ENCODE assay signal across 13 mouse cellular contexts in genomic region chr4:118270706-118271105, GRCm38 (mm10). TPM values are rescaled to one million over a fixed set of nuclear protein-coding genes. Genes with fewer than 3 reads are reported as not detected.
DNase-seq lines count a peak whose midpoint lies in the region; ATAC-seq and TF ChIP-seq lines count a peak whose summit lies in the region.
"Had no signal": no experiment of that assay in that cellular context is flagged by ENCODE, and none has a peak within 500 bp of the region (broad histone marks: within the 10 kb centered on the region; RNA-seq: fewer than 3 reads in every experiment).

No protein-coding gene starts in this region.

- peak overlapping the region; percentile 81 for H3K27ac ChIP-seq in heart, embryonic 15.5 days
- H3K27ac ChIP-seq in heart, embryonic 12.5 days (ENCODE audit: poor library complexity, severe bottlenecking): no peak overlapping the region
- peak overlapping the region; percentile 70; the same call in 1 of the 2 replicates for H3K27ac ChIP-seq in lung, embryonic 14.5 days (ENCODE audit: low read depth)
- H3K27ac ChIP-seq in liver, postnatal 0 days (ENCODE audit: low read depth): no peak overlapping the region
- H3K27ac ChIP-seq: hindbrain, embryonic 15.5 days; macrophage had no signal

- H3K27me3 ChIP-seq in heart, embryonic 15.5 days: no peaks in the 10 kb centered on the region
- no peaks in the 10 kb centered on the region for H3K27me3 ChIP-seq in heart, embryonic 12.5 days (replicated peaks)
- no peaks in the 10 kb centered on the region for H3K27me3 ChIP-seq in lung, embryonic 14.5 days (ENCODE audit: insufficient read depth, low read length)
- peaks cover 2% of the 10 kb centered on the region; the same call in 1 of the 2 replicates for H3K27me3 ChIP-seq in G1E (ENCODE audit: insufficient read depth, low read length)
- no peaks in the 10 kb centered on the region for H3K27me3 ChIP-seq in liver, postnatal 0 days (ENCODE audit: insufficient read depth, low read length)
- H3K27me3 ChIP-seq: hindbrain, embryonic 15.5 days had no signal

- peaks cover 10% of the 10 kb centered on the region; the same call in 1 of the 2 replicates for H3K36me3 ChIP-seq in heart, embryonic 15.5 days
- peaks cover 63% of the 10 kb centered on the region for H3K36me3 ChIP-seq in heart, embryonic 12.5 days
- peaks cover 65% of the 10 kb centered on the region for H3K36me3 ChIP-seq in lung, embryonic 14.5 days (ENCODE audit: insufficient read depth)
- H3K36me3 ChIP-seq in G1E (replicated peaks): no peaks in the 10 kb centered on the region
- H3K36me3 ChIP-seq in liver, postnatal 0 days (replicated peaks; ENCODE audit: insufficient read depth, low read length): peaks cover 7% of the 10 kb centered on the region; the same call in 1 of the 2 replicates

- TF ChIP-seq EP300 in liver, postnatal 0 days (IDR thresholded peaks at IDR 0.05; ENCODE audit: low read depth): no peak

- peak; percentile 45 for TF ChIP-seq CTCF in lung, embryonic 14.5 days (IDR thresholded peaks at IDR 0.05; ENCODE audit: low read depth)
- TF ChIP-seq CTCF in G1E (IDR thresholded peaks at IDR 0.05; ENCODE audit: low read depth, low read length): peak; percentile 26; the same call in 1 of the 2 replicates
- TF ChIP-seq CTCF in liver, postnatal 0 days (IDR thresholded peaks at IDR 0.05; ENCODE audit: low read depth): peak; percentile 43

- no peak for ATAC-seq in heart, embryonic 15.5 days (replicated peaks; ENCODE audit: insufficient number of reproducible peaks, insufficient read depth, low FRiP score, low read depth)
- ATAC-seq in heart, embryonic 12.5 days (ENCODE audit: insufficient number of reproducible peaks, low FRiP score): no peak
- no peak for ATAC-seq in lung, embryonic 14.5 days (ENCODE audit: insufficient read depth)
- ATAC-seq in G1E (ENCODE audit: extremely low read depth, insufficient number of reproducible peaks, low FRiP score, poor library complexity, severe bottlenecking): no peak
- ATAC-seq in liver, postnatal 0 days: no peak

- no peak overlapping the region; the same call in 1 of the 2 replicates for H3K9ac ChIP-seq in heart, embryonic 15.5 days
- no peak overlapping the region for H3K9ac ChIP-seq in heart, embryonic 12.5 days
- no peak overlapping the region for H3K9ac ChIP-seq in lung, embryonic 14.5 days
- H3K9ac ChIP-seq in liver, postnatal 0 days (replicated peaks): no peak overlapping the region
- H3K9ac ChIP-seq: hindbrain, embryonic 15.5 days had no signal

- DNase-seq in lung, embryonic 14.5 days: no peak
- DNase-seq in lung, postnatal 10 days: no peak
- DNase-seq in G1E (ENCODE audit: low spot score): no peak
- no peak for DNase-seq in liver, postnatal 0 days
- no peak for DNase-seq in thymus, postnatal 14 days
- DNase-seq in embryo, embryonic 10 days (ENCODE audit: low spot score): no peak
- DNase-seq: cerebellum, adult 9-10 months; right cerebral cortex, adult 18-20 months; thymus, postnatal 36 days had no signal

- no peaks in the 10 kb centered on the region for H3K9me3 ChIP-seq in heart, embryonic 15.5 days (replicated peaks)
- H3K9me3 ChIP-seq in heart, embryonic 12.5 days (replicated peaks): no peaks in the 10 kb centered on the region
- H3K9me3 ChIP-seq in lung, embryonic 14.5 days (ENCODE audit: low read depth, low read length): no peaks in the 10 kb centered on the region
- H3K9me3 ChIP-seq in G1E (replicated peaks): peaks cover 7% of the 10 kb centered on the region
- no peaks in the 10 kb centered on the region for H3K9me3 ChIP-seq in liver, postnatal 0 days (ENCODE audit: low read length)
- H3K9me3 ChIP-seq: hindbrain, embryonic 15.5 days had no signal

- peaks cover 74% of the 10 kb centered on the region for H3K4me1 ChIP-seq in heart, embryonic 15.5 days (replicated peaks)
- peaks cover 72% of the 10 kb centered on the region for H3K4me1 ChIP-seq in heart, embryonic 12.5 days (replicated peaks)
- H3K4me1 ChIP-seq in lung, embryonic 14.5 days (ENCODE audit: insufficient read depth): peaks cover 7% of the 10 kb centered on the region
- no peaks in the 10 kb centered on the region for H3K4me1 ChIP-seq in G1E (ENCODE audit: insufficient read depth, low read depth, low read length)
- H3K4me1 ChIP-seq in liver, postnatal 0 days (ENCODE audit: insufficient read depth): peaks cover 26% of the 10 kb centered on the region

- WGBS in heart, embryonic 15.5 days: 91% methylated on average over 3 of the region's 3 CpGs
- 89% methylated on average over 3 of the region's 3 CpGs for WGBS in heart, embryonic 12.5 days
- 96% methylated on average over 3 of the region's 3 CpGs for WGBS in lung, embryonic 14.5 days
- WGBS in liver, postnatal 0 days (ENCODE audit: insufficient replicate concordance): 90% methylated on average over 3 of the region's 3 CpGs

- no peak overlapping the region for H3K4me2 ChIP-seq in heart, embryonic 15.5 days
- no peak overlapping the region for H3K4me2 ChIP-seq in heart, embryonic 12.5 days
- H3K4me2 ChIP-seq in lung, embryonic 14.5 days: no peak overlapping the region
- no peak overlapping the region for H3K4me2 ChIP-seq in liver, postnatal 0 days (ENCODE audit: low read depth, low read length)
- H3K4me2 ChIP-seq: hindbrain, embryonic 15.5 days had no signal

- no peak overlapping the region for H3K4me3 ChIP-seq in heart, embryonic 15.5 days
- H3K4me3 ChIP-seq in heart, embryonic 12.5 days: no peak overlapping the region
- no peak overlapping the region for H3K4me3 ChIP-seq in lung, embryonic 14.5 days (ENCODE audit: low read depth, low read length)
- no peak overlapping the region for H3K4me3 ChIP-seq in G1E (ENCODE audit: low read depth, low read length)
- no peak overlapping the region for H3K4me3 ChIP-seq in liver, postnatal 0 days (ENCODE audit: low read depth, low read length)
- H3K4me3 ChIP-seq: hindbrain, embryonic 15.5 days had no signal

RNA-seq across cellular contexts. Expression of gene Ptprf, which starts 20.5 kb away (rescaled TPM):
- polyA plus RNA-seq in heart, embryonic 15.5 days (2015; fragmentation: Nextera tagmentation; extraction: Ambion mirVana): 16.7 and 32.2 TPM in 2 replicates
- polyA plus RNA-seq in heart, embryonic 12.5 days (2016; fragmentation: Nextera tagmentation; extraction: Ambion mirVana): 38.1 and 43.5 TPM in 2 replicates
- 69.7 and 75.7 TPM in 2 replicates for polyA plus RNA-seq in lung, embryonic 14.5 days (2014; fragmentation: Nextera tagmentation; extraction: Ambion mirVana)
- total RNA-seq in G1E (2014; fragmentation: Nextera tagmentation): not detected in 2 replicates
- total RNA-seq in G1E (2017): 0.06 and 0.27 TPM in 2 replicates
- polyA plus RNA-seq in G1E (2012): not detected in 2 replicates
- 10.3 and 11.8 TPM in 2 replicates for polyA plus RNA-seq in liver, postnatal 0 days (2015; fragmentation: Nextera tagmentation; extraction: Ambion mirVana)

Comparison
In these comparisons a context has a peak if more than half of its experiments do, and no peak if none do; other contexts are left out.
1. H3K27ac ChIP-seq: peak in heart, embryonic 15.5 days (single experiment) and lung, embryonic 14.5 days (single experiment); none in heart, embryonic 12.5 days (single experiment) and liver, postnatal 0 days (single experiment).
2. RNA of gene Ptprf, which starts 20.5 kb away (polyA plus RNA-seq): 69.7 to 75.7 TPM in lung, embryonic 14.5 days, 38.1 to 43.5 TPM in heart, embryonic 12.5 days, 16.7 to 32.2 TPM in heart, embryonic 15.5 days and 10.3 to 11.8 TPM in liver, postnatal 0 days; not detected in G1E; every median in the first group is over 10 times any median in the second.
3. Peak in every context shown above with its lines, with median percentiles within 50 percentile points of each other: CTCF ChIP-seq.